Mouse (Mus musculus): ENCODE data around the gene Gm17482. TPM values are rescaled to one million over a fixed set of nuclear protein-coding genes. Genes with fewer than 3 reads are reported as not detected.
A peak's percentile ranks its signal among the peaks of the same experiment; 100 is the strongest.
"Not testable (repeated sequence)": the region's sequence is repeated elsewhere in the genome, so short reads cannot be mapped to it uniquely, and the experiment has no call there.

Gm17482 gene
- polyA plus RNA-seq, 1 experiment, result not detected

- no peak for TF ChIP-seq CTCF (IDR thresholded peaks at IDR 0.05; ENCODE audit: insufficient read depth, low read depth, low read length)
- TF ChIP-seq POLR2A (IDR thresholded peaks at IDR 0.05; ENCODE audit: insufficient read depth, low read depth, low read length), result no peak
- Histone ChIP-seq H3K4me1 (ENCODE audit: control insufficient read depth, insufficient read depth, low read length) (peaks cover 3% of the 10 kb centered on the region), H3K4me3 (ENCODE audit: insufficient read depth, low read depth, low read length) (no peak overlapping the region), H3K27ac (ENCODE audit: insufficient read depth, low read depth, low read length) (no peak overlapping the region)
- 65% methylated on average over 5 of the region's 5 CpGs for WGBS
Measured at GRCm38 (mm10) chr6:115213129-115213528, 14.0 kb upstream of the Gm17482 start.

DNA sequence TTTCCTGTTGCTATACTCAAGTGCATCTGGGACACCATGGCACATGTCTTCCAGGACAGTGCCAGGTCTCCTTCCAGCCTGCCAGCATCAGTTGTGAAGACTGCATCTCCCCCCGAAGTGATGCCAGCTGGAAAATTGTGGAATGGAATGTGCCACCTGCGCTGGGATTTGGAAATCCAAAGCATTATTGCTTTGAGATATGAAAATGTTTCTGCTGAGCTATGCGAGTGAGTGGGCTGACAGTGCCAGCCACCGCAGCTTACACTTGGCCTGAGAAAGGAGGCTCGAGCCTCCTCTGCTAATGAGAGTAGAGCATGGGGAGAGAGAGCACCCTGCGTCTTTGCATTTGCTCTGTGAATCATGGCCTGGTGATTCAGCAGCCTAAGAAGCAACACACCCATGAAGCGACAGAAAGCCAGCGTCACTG is 5.9 kb upstream of the Gm17482 start:
- H3K4me1 ChIP-seq (ENCODE audit: control insufficient read depth, insufficient read depth, low read length), result peaks cover 12% of the 10 kb centered on the region
- TF ChIP-seq POLR2A (IDR thresholded peaks at IDR 0.05; ENCODE audit: insufficient read depth, low read depth, low read length) (no peak), CTCF (IDR thresholded peaks at IDR 0.05; ENCODE audit: insufficient read depth, low read depth, low read length) (no peak)
- no peak overlapping the region for H3K4me3 ChIP-seq (ENCODE audit: insufficient read depth, low read depth, low read length)
- WGBS, result 30% methylated on average over 8 of the region's 8 CpGs
- peak overlapping the region; percentile 61 for H3K27ac ChIP-seq (ENCODE audit: insufficient read depth, low read depth, low read length)

DNA sequence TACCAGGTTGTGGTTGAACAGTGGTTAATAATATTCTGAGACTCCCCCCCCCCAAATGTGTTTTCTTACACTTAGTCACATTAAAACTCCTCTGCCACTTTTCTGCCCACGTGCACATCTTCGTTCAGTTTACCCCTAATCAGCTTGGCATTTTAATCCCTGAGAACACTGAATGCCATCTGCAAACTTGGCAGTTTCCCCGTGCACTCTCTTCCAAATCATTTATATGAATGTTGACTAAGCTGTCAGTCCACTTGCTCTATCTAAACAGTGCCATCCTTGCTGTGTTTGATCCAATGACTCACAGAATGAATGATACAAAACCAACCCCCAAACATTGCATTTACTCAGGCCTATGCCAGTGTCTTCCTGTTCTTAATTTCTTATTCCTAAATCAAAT is 1.6 kb upstream of the Gm17482 start:
- WGBS, result 32% methylated on average over 3 of the region's 3 CpGs
- H3K4me3 ChIP-seq (ENCODE audit: insufficient read depth, low read depth, low read length), result no peak overlapping the region
- H3K4me1 ChIP-seq (ENCODE audit: control insufficient read depth, insufficient read depth, low read length), result peaks cover 15% of the 10 kb centered on the region
- peak overlapping the region; percentile 88; the same call in 1 of the 2 replicates for H3K27ac ChIP-seq (ENCODE audit: insufficient read depth, low read depth, low read length)
- TF ChIP-seq POLR2A (IDR thresholded peaks at IDR 0.05; ENCODE audit: insufficient read depth, low read depth, low read length) (no peak), CTCF (IDR thresholded peaks at IDR 0.05; ENCODE audit: insufficient read depth, low read depth, low read length) (no peak)

GRCm38 (mm10) chr6:115227529-115227928 is 386 bp downstream of the Gm17482 start:
- Histone ChIP-seq H3K27ac (ENCODE audit: insufficient read depth, low read depth, low read length) (no peak overlapping the region), H3K4me1 (ENCODE audit: control insufficient read depth, insufficient read depth, low read length) (peaks cover 8% of the 10 kb centered on the region), H3K4me3 (ENCODE audit: insufficient read depth, low read depth, low read length) (no peak overlapping the region)
- 0 out of 2 replicates have a peak, but pooled peaks have one; percentile 17 for TF ChIP-seq CTCF (IDR thresholded peaks at IDR 0.05; ENCODE audit: insufficient read depth, low read depth, low read length)
- TF ChIP-seq POLR2A (IDR thresholded peaks at IDR 0.05; ENCODE audit: insufficient read depth, low read depth, low read length), result no peak
- WGBS, result 4% methylated on average over 2 of the region's 2 CpGs

DNA sequence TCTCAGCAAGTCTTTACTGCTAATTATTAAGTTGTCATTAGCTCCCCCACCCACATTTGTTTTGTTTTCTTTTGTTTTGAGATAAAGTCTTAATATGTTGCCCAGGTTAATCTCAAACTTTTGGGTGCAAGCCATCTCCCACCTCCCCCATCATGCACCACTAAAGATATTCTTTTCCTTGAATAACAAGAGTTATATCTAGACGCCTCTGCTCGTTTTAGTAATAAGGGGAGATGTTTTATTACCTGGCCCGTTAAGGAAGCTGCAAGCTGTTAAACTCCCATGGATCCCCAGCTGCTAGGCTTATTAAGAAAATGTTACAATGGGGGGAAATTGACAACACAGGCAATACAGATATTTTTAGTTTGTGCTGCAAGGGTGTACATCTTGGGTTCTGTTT is 3.4 kb downstream of the Gm17482 start:
- TF ChIP-seq POLR2A (IDR thresholded peaks at IDR 0.05; ENCODE audit: insufficient read depth, low read depth, low read length) (no peak), CTCF (IDR thresholded peaks at IDR 0.05; ENCODE audit: insufficient read depth, low read depth, low read length) (no peak)
- Histone ChIP-seq H3K27ac (ENCODE audit: insufficient read depth, low read depth, low read length) (no peak overlapping the region), H3K4me3 (ENCODE audit: insufficient read depth, low read depth, low read length) (no peak overlapping the region), H3K4me1 (ENCODE audit: control insufficient read depth, insufficient read depth, low read length) (peaks cover 3% of the 10 kb centered on the region; the same call in 1 of the 2 replicates)
- WGBS, result 48% methylated on average over 3 of the region's 3 CpGs

GRCm38 (mm10) chr6:115231836-115232235 is 4.7 kb downstream of the Gm17482 start:
- 42% methylated on average over 4 of the region's 4 CpGs for WGBS
- peaks cover 3% of the 10 kb centered on the region; the same call in 1 of the 2 replicates for H3K4me1 ChIP-seq (ENCODE audit: control insufficient read depth, insufficient read depth, low read length)
- H3K4me3 ChIP-seq (ENCODE audit: insufficient read depth, low read depth, low read length), result no peak overlapping the region
- no peak overlapping the region for H3K27ac ChIP-seq (ENCODE audit: insufficient read depth, low read depth, low read length)
- TF ChIP-seq CTCF (IDR thresholded peaks at IDR 0.05; ENCODE audit: insufficient read depth, low read depth, low read length) (no peak), POLR2A (IDR thresholded peaks at IDR 0.05; ENCODE audit: insufficient read depth, low read depth, low read length) (no peak)

DNA sequence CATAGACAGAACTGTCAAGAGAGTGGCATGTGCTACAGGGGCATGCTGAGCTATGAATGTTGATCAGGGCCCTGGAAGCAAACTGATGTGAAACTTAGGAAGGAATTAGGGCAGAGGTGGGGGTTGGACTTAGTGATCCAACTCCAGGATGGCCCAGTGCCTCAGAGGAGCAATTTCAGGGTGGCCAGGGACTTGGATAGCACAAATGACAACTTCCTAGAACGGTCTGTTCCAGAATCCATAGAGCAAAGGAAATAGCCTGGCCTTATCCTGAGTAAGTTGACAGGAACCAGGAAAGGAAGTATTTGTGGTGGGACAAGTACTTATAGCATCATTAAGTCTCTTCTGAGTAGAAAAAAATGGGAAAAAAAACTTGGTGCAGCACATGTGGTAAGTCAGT is 5.4 kb downstream of the Gm17482 start:
- TF ChIP-seq CTCF (IDR thresholded peaks at IDR 0.05; ENCODE audit: insufficient read depth, low read depth, low read length), result no peak
- no peak for TF ChIP-seq POLR2A (IDR thresholded peaks at IDR 0.05; ENCODE audit: insufficient read depth, low read depth, low read length)
- Histone ChIP-seq H3K4me1 (ENCODE audit: control insufficient read depth, insufficient read depth, low read length) (no peaks in the 10 kb centered on the region), H3K27ac (ENCODE audit: insufficient read depth, low read depth, low read length) (no peak overlapping the region), H3K4me3 (ENCODE audit: insufficient read depth, low read depth, low read length) (no peak overlapping the region)
- WGBS, result 76% methylated on average over 1 of the region's 1 CpGs

DNA sequence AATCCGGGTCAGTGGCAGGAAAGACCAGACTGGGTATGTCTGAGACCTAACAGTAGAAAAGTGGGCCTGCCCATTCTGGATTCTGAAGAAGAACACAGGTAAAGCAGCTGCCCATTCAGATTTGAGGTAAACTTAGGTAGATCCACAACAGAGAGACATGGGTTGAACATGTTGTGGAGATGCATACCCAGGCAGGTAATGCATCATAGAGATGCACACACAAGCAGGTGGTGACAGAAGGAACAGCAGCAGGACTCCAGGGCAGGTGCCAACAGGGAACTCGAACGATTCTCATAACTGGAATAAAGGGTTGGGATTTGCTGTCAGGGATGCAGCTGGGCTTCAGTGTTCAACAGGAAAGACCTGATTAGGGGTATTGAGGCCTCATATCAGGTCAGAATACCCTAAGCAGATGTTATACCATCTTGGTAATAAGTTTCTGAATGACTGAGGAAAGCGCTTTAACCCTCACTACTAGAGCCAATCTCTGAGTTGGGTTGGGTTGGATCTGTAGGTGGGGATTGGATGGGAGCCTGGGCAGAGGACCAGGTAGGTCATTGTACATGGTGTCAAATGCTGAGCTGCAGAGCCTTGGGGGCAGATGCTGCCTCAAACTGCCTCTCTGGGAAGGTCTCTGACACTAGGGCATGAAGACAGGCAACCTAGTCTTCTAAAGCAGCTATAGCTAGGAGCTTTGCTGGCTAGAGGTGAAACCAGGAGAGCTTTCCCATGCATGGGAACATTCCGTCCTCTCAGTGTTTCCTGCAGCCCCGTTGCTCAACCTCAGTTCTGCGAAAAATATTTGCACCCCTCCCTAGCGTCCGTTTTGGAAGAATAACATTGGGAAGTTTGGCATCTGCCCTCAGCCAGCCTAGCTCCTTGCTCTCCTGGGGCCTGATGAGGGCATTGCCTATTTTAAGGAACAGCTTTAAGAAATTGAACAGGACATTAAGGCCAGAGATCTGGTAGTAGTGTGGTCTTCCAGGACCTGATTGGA is 11.2 kb downstream of the Gm17482 start:
- 78% methylated on average over 9 of the region's 9 CpGs for WGBS
- TF ChIP-seq CTCF (IDR thresholded peaks at IDR 0.05; ENCODE audit: insufficient read depth, low read depth, low read length), result no peak
- Histone ChIP-seq H3K27ac (ENCODE audit: insufficient read depth, low read depth, low read length) (no peak overlapping the region), H3K4me3 (ENCODE audit: insufficient read depth, low read depth, low read length) (no peak overlapping the region), H3K4me1 (ENCODE audit: control insufficient read depth, insufficient read depth, low read length) (peaks cover 11% of the 10 kb centered on the region)

GRCm38 (mm10) chr6:115239335-115239734 is 12.2 kb downstream of the Gm17482 start:
- no peak overlapping the region for H3K27ac ChIP-seq (ENCODE audit: insufficient read depth, low read depth, low read length)
- H3K4me3 ChIP-seq (ENCODE audit: insufficient read depth, low read depth, low read length), result no peak overlapping the region
- 49% methylated on average over 7 of the region's 7 CpGs for WGBS
- TF ChIP-seq POLR2A (IDR thresholded peaks at IDR 0.05; ENCODE audit: insufficient read depth, low read depth, low read length) (no peak), CTCF (IDR thresholded peaks at IDR 0.05; ENCODE audit: insufficient read depth, low read depth, low read length) (no peak)
- peaks cover 11% of the 10 kb centered on the region for H3K4me1 ChIP-seq (ENCODE audit: control insufficient read depth, insufficient read depth, low read length)

DNA sequence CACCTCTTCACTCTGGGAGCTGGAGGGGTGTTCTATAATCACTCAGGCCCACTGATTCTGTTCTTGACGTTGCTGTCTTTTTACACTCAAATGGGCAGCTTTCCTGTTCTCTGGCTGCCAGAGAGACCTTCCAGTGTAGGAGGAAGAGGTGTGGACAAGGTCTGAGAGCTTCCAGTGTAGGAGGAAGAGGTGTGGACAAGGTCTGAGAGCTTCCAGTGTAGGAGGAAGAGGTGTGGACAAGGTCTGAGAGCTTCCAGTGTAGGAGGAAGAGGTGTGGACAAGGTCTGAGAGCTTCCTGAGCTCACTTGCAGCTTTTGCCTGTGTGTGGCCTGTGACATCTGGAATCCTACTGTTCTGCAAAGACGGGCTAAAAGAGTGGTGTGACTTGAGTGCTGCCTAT is 13.3 kb downstream of the Gm17482 start:
- not testable (repeated sequence) for H3K27ac ChIP-seq (ENCODE audit: insufficient read depth, low read depth, low read length)

More for the DNA sequence above, 13.3 kb downstream of the Gm17482 start:
- not testable (repeated sequence) for H3K4me3 ChIP-seq (ENCODE audit: insufficient read depth, low read depth, low read length)
- 47% methylated on average over 2 of the region's 2 CpGs for WGBS
- peaks cover 11% of the 10 kb centered on the region for H3K4me1 ChIP-seq (ENCODE audit: control insufficient read depth, insufficient read depth, low read length)
